Mouse (Mus musculus): Measurements from ENCODE around the gene Padi2. TPM values are rescaled to one million over a fixed set of nuclear protein-coding genes. Genes with fewer than 3 reads are reported as not detected.

Padi2 gene
- polyA plus RNA-seq, 1 experiment from 2014 or later: 8.4 TPM

DNA sequence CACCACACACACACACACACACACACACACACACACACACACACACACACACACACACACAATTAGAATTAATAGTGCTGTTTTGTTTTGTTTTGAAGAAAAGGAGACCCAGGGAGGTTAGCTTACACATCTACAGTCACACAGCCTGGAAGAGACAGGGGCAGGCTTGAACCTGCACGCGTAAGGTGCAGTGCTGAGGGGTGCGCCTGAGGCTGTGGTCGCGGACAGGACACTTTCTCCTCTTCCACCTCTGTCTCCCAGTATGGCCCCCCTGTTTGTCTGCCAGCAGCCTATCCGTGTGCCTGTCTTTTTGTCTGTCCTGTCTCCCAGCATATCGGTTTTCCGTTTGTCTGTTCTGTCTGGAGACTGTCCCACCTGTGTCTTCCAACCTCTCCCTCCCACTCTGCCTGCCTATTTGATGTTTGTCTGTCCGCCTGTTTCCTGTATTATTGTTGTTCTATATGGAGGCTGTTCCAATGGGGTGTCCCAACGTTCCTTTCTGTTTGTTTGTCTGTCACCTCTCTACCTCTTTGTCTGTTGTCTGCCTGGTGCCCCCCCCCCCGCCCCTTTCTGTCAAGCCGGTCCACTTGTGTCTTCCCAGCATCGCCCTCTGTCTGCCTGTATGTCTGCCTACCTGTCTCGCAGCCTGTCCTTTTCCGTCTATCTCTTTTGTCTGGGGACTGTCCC lies 80.0 kb downstream of the Padi2 start:
- Histone ChIP-seq H3K4me2 (replicated peaks) (peak overlapping the region; percentile 78), H3K4me1 (peaks cover 35% of the 10 kb centered on the region), H3K27me3 (replicated peaks) (no peaks in the 10 kb centered on the region), H3K9ac (peak overlapping the region; percentile 93), H3K4me3 (peak overlapping the region; percentile 92), H3K27ac (peak overlapping the region; percentile 50; the same call in 1 of the 2 replicates), H3K36me3 (no peaks in the 10 kb centered on the region), H3K9me3 (no peaks in the 10 kb centered on the region)
- ATAC-seq (ENCODE audit: low FRiP score, low read depth): peak; percentile 45
- WGBS: 28% methylated on average over 15 of the region's 15 CpGs

DNA sequence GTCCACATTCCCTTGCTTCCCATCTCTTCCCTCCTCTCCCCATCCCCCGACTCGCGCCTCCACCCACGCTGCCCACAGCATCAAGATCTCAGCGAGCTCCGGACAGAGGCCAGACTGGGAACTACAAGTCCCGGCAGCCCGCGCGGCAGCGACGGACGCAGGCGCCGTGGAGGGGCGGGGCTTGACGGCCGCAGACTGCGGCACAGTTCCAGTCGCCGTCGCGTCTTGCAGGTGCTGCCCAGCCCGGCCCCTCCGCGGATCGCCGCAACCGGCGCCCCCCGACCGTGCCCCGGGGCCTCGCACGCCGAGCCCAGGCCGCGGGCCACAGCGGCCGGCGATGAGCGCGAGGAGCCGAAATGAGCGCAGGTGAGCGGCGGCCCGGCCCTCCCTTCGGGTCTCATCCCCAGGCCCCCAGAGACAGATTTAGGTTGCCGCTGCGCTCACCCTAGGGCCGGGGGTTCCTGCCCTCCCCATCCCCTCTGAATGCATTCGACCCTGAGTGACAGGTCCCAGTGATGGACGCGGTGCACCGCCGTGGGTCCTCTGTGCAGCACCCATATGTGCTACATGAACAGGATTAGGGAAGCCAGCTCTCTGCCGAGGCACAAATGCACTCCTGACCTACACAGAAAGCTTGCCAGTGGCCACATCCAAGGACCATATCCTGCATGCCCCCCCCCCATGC lies 80.7 kb downstream of the Padi2 start, which contains the start of gene Atp13a2:
Gene Atp13a2 (plus strand): TSS at position 163 of the 685 bp plus-strand sequence.
- Histone ChIP-seq H3K36me3 (peaks cover 1% of the 10 kb centered on the region; the same call in 1 of the 2 replicates), H3K27me3 (replicated peaks) (no peaks in the 10 kb centered on the region), H3K9me3 (no peaks in the 10 kb centered on the region), H3K4me3 (peak within 1 kb of the TSS; percentile 92), H3K27ac (peak within 1 kb of the TSS; percentile 50; the same call in 1 of the 2 replicates), H3K4me1 (peaks cover 35% of the 10 kb centered on the region), H3K9ac (peak within 1 kb of the TSS; percentile 93), H3K4me2 (replicated peaks) (peak within 1 kb of the TSS; percentile 78)
- WGBS: under 1% methylated on average over 58 of the region's 58 CpGs
- peak; percentile 88 for ATAC-seq (ENCODE audit: low FRiP score, low read depth)

DNA sequence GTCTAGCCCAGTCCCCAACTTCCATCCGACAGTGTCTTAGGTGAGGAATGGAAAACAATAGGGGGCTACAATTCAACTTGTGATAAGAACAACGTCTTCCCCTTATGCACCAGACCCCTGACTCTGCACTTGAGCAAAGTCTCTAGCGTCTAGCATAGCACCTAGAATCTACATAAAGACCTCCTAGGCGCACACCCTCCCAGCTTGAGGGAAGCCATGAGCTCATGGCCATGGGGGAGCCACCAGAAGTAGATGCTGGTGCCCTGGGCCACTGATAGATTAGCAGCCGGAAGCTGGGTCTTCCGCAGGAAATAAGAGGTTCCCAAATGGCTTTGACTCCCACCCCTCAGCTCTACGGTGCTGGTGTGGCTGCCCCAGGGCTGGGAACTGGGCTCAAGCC lies 81.3 kb downstream of the Padi2 start:
- WGBS: 31% methylated on average over 7 of the region's 7 CpGs
- Histone ChIP-seq H3K4me3 (peak overlapping the region; percentile 92), H3K9ac (peak overlapping the region; percentile 93), H3K27ac (no peak overlapping the region), H3K27me3 (replicated peaks) (no peaks in the 10 kb centered on the region), H3K9me3 (no peaks in the 10 kb centered on the region), H3K4me1 (peaks cover 35% of the 10 kb centered on the region), H3K4me2 (replicated peaks) (peak overlapping the region; percentile 78), H3K36me3 (peaks cover 8% of the 10 kb centered on the region)
- ATAC-seq (ENCODE audit: low FRiP score, low read depth): no peak

DNA sequence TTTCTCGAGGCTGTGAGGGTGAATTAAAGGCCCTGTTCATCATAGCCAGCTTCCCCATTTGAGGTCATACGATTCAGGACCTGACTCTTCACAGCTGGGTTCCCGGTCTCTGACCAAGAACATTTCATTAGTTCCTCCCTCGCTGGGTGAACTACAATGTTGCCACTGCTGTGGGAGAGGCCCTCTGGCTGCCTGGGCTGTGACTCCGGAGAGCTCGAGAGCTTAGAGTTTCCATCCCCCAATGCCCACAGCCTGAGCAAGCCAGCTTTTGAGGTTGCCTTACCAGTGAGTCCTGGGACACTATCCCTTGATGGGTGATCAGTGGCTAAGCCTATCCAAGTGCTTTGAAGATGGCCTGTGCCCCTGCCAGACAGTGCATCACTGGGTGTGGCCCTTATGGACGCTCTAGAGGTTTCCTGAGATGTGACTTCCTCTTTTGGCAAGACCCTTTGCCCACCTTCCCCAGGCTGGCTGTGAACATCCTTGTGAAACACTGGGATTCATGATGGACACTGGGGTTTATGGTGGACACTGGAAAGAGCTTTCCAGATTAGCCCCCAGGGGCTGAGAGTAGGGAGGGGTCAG lies 82.7 kb downstream of the Padi2 start:
- WGBS: 55% methylated on average over 7 of the region's 7 CpGs
- Histone ChIP-seq H3K27ac (no peak overlapping the region), H3K4me1 (peaks cover 30% of the 10 kb centered on the region), H3K36me3 (peaks cover 17% of the 10 kb centered on the region), H3K27me3 (replicated peaks) (no peaks in the 10 kb centered on the region), H3K4me2 (replicated peaks) (peak overlapping the region; percentile 78; the same call in 1 of the 2 replicates), H3K4me3 (no peak overlapping the region), H3K9me3 (no peaks in the 10 kb centered on the region), H3K9ac (no peak overlapping the region)
- ATAC-seq (ENCODE audit: low FRiP score, low read depth): no peak

DNA sequence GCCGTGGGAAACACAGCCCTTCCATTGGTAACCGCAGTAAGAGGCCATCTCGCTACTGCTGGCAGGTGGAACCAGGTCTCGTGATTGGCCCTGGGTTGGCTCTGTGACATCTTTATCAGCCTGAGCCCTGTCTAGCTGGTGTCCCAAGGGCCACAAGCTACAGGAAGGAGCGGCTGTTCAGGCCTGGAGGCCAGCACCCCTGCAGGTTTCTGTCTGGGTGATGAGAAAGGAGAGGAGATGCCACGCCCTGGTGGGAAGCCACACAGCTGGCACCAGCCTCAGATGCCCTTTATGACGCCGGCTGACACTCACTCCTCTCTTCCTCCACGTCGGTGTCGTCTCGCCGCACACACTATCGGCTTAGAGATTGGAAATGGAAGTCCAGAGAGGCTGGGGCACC lies 83.3 kb downstream of the Padi2 start:
- Histone ChIP-seq H3K4me3 (no peak overlapping the region), H3K36me3 (peaks cover 24% of the 10 kb centered on the region), H3K4me2 (replicated peaks) (no peak overlapping the region), H3K9me3 (no peaks in the 10 kb centered on the region), H3K27me3 (replicated peaks) (no peaks in the 10 kb centered on the region), H3K4me1 (peaks cover 30% of the 10 kb centered on the region), H3K9ac (no peak overlapping the region), H3K27ac (no peak overlapping the region)
- no peak for ATAC-seq (ENCODE audit: low FRiP score, low read depth)
- 88% methylated on average over 14 of the region's 14 CpGs for WGBS

DNA sequence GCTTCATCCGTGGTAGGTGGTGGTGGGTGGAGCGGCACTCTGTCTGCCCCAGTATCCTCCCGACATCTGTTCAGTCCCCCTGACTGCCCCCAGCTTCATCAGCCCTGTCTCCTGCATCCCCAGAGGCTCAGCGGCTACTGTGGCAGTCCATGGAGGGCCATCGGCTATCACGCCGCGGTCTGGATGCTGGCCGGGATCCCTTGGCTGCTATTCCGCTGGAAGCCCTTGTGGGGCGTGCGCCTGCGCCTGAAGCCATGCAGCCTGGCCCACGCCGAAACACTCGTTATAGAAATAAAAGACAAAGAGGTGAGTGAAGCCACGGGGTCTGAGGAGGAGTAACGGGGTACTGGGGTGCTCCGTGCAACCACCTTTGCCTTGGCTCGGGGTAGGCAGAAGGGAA lies 86.1 kb downstream of the Padi2 start:
- ATAC-seq (ENCODE audit: low FRiP score, low read depth): no peak
- peaks cover 25% of the 10 kb centered on the region for H3K4me1 ChIP-seq
- H3K9ac ChIP-seq: no peak overlapping the region
- no peaks in the 10 kb centered on the region for H3K27me3 ChIP-seq (replicated peaks)
- peaks cover 52% of the 10 kb centered on the region for H3K36me3 ChIP-seq
- H3K9me3 ChIP-seq: no peaks in the 10 kb centered on the region
- 87% methylated on average over 20 of the region's 20 CpGs for WGBS
- no peak overlapping the region for H3K4me3 ChIP-seq
- no peak overlapping the region for H3K4me2 ChIP-seq (replicated peaks)
- H3K27ac ChIP-seq: no peak overlapping the region

DNA sequence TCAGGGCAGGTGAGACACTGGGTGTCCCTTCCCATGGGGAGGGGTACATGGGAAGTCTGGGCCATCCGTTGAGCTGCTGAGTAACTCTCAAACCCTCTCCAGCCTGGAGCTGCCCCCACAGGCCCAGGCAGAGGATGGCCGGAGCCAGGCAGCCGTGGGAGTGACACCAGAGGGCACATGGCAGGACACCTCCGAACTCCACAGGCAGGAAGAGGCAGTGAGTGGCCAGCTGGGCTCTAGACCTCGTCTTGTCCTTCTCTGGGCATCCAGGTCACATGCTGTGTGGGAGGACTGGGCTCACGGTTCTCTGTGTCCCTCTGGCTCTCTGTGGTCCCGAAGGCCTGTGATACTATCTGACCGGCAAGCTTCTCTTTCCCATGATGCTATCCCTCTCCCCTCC lies 87.7 kb downstream of the Padi2 start:
- Histone ChIP-seq H3K27ac (no peak overlapping the region), H3K36me3 (peaks cover 65% of the 10 kb centered on the region), H3K4me3 (no peak overlapping the region), H3K4me1 (peaks cover 8% of the 10 kb centered on the region), H3K9ac (no peak overlapping the region), H3K27me3 (replicated peaks) (no peaks in the 10 kb centered on the region), H3K4me2 (replicated peaks) (no peak overlapping the region), H3K9me3 (no peaks in the 10 kb centered on the region)
- 90% methylated on average over 8 of the region's 8 CpGs for WGBS
- no peak for ATAC-seq (ENCODE audit: low FRiP score, low read depth)

DNA sequence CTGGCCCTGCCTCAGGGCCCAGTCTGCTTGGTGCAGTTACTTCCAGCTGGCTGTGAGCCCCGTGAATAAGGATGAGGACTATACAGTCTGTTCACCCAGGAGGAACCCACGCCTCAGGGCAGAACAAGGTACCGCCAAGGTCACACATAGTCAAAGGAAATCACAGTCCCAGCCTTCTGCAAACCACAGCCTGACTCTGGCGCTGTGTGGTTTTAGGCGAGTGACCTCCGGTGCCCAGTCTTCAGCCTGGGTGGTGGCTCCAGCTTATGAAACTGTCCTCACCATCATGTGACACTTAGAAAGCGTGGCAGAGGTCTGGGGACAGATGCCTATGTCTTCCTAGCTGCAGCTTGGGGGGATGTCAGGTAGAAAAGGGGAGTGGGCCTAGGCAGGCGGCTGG lies 89.7 kb downstream of the Padi2 start:
- H3K27ac ChIP-seq: no peak overlapping the region
- no peak overlapping the region for H3K9ac ChIP-seq
- H3K4me2 ChIP-seq (replicated peaks): no peak overlapping the region
- no peak for ATAC-seq (ENCODE audit: low FRiP score, low read depth)
- H3K27me3 ChIP-seq (replicated peaks): no peaks in the 10 kb centered on the region
- no peak overlapping the region for H3K4me3 ChIP-seq
- no peaks in the 10 kb centered on the region for H3K9me3 ChIP-seq
- H3K36me3 ChIP-seq: peaks cover 84% of the 10 kb centered on the region
- 91% methylated on average over 8 of the region's 8 CpGs for WGBS
- H3K4me1 ChIP-seq: no peaks in the 10 kb centered on the region

DNA sequence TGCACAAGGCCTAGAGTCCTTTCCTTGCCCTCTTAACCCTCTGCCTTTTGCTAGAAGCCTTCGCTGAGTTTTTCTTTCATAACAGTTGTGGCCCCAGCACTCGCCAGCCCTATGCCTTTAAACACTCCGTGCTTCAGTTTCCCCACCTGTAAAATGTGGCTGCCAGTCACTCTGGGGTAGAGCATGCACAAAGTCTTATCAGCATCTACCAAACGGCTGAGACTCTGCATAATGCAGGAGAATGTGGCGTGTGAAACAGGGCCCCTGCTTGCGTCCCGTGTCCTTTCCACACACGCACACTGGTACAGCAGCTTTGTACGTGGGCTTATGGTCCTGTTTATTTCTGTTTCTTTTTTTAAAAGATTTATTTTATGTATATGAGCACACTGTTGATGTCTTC lies 90.7 kb downstream of the Padi2 start:
- Histone ChIP-seq H3K27ac (no peak overlapping the region), H3K4me2 (replicated peaks) (no peak overlapping the region), H3K9me3 (no peaks in the 10 kb centered on the region), H3K27me3 (replicated peaks) (no peaks in the 10 kb centered on the region), H3K4me3 (no peak overlapping the region), H3K36me3 (peaks cover 93% of the 10 kb centered on the region), H3K9ac (no peak overlapping the region), H3K4me1 (no peaks in the 10 kb centered on the region)
- ATAC-seq (ENCODE audit: low FRiP score, low read depth): no peak
- 95% methylated on average over 9 of the region's 9 CpGs for WGBS

Other genes starting within 250 kb of the Padi2 start
- gene Arhgef10l, start 240.3 kb upstream of the Padi2 start, polyA plus RNA-seq (2016; fragmentation: Nextera tagmentation; extraction: Ambion mirVana): 35.8 and 38.8 TPM in 2 replicates
- gene Rcc2, start 205.8 kb upstream of the Padi2 start, polyA plus RNA-seq (2016; fragmentation: Nextera tagmentation; extraction: Ambion mirVana): 99.9 and 106 TPM in 2 replicates
- not detected in 2 replicates for gene Padi6, start 163.7 kb upstream of the Padi2 start, polyA plus RNA-seq (2016; fragmentation: Nextera tagmentation; extraction: Ambion mirVana)
- gene Padi4, start 132.1 kb upstream of the Padi2 start, polyA plus RNA-seq (2016; fragmentation: Nextera tagmentation; extraction: Ambion mirVana): 0.18 and 0.22 TPM in 2 replicates
- gene Padi3, start 95.7 kb upstream of the Padi2 start, polyA plus RNA-seq (2016; fragmentation: Nextera tagmentation; extraction: Ambion mirVana): not detected in 2 replicates
- gene Padi1, start 60.6 kb upstream of the Padi2 start, polyA plus RNA-seq (2016; fragmentation: Nextera tagmentation; extraction: Ambion mirVana): 0.19 and 0.38 TPM in 2 replicates
- gene Sdhb, start 54.9 kb downstream of the Padi2 start, polyA plus RNA-seq (2016; fragmentation: Nextera tagmentation; extraction: Ambion mirVana): 403 and 410 TPM in 2 replicates
- 121 and 126 TPM in 2 replicates for gene Atp13a2, start 80.5 kb downstream of the Padi2 start, polyA plus RNA-seq (2016; fragmentation: Nextera tagmentation; extraction: Ambion mirVana)
- 265 and 278 TPM in 2 replicates for gene Mfap2, start 104.1 kb downstream of the Padi2 start, polyA plus RNA-seq (2016; fragmentation: Nextera tagmentation; extraction: Ambion mirVana)
- gene Crocc, start 154.2 kb downstream of the Padi2 start, polyA plus RNA-seq (2016; fragmentation: Nextera tagmentation; extraction: Ambion mirVana): 11.7 and 12.8 TPM in 2 replicates
- 55.0 and 61.2 TPM in 2 replicates for gene Necap2, start 172.0 kb downstream of the Padi2 start, polyA plus RNA-seq (2016; fragmentation: Nextera tagmentation; extraction: Ambion mirVana)
- gene Spata21, start 182.0 kb downstream of the Padi2 start, polyA plus RNA-seq (2016; fragmentation: Nextera tagmentation; extraction: Ambion mirVana): 0.25 TPM in 1 of 2 replicates, not detected in the other
- 32.0 TPM in 2 replicates for gene Szrd1, start 233.4 kb downstream of the Padi2 start, polyA plus RNA-seq (2016; fragmentation: Nextera tagmentation; extraction: Ambion mirVana)
- 28.4 and 29.3 TPM in 2 replicates for gene Fbxo42, start 241.6 kb downstream of the Padi2 start, polyA plus RNA-seq (2016; fragmentation: Nextera tagmentation; extraction: Ambion mirVana)

Data from neural tube, embryonic 12.5 days (tissue).